In the genomic region with DNA sequence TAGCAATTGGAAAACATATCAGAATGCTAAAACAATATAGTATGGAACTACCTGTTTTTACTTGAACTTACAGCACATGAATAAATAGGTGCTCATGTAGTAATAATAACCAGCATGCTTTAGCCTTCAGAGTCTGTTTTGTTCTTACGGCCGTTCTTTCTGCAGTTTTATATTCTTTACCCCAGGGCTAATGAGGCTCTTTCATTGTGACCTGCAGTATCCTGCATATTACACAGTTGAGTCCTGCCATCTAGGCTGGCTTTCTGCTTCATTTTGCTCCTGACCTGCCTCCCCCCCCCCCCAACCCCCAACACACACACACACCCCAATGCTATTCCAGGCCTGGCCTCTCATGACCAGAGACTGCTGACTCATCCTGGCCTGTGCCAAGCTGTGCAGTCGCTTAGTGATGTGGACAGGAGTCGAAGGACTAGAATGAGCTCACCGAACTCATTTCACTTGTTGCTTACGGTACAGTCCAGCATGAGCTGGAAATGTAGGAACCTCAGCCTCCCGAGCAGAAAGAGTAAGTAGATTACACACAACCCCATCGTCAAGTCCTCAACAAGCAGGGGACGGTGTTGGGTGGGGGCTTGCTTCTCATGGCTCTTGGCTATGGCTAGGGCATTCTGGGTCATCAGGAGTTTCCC, we compare ENCODE assay signal across 8 mouse cellular contexts.
DNase-seq lines count a peak whose midpoint lies in the region; ATAC-seq and TF ChIP-seq lines count a peak whose summit lies in the region.

No protein-coding gene starts in this region.

- no peaks in the 10 kb centered on the region for H3K9me3 ChIP-seq in forebrain, embryonic 13.5 days (replicated peaks)
- H3K9me3 ChIP-seq in limb, embryonic 15.5 days, result no peaks in the 10 kb centered on the region

- no peak for TF ChIP-seq CTCF in Patski (IDR thresholded peaks at IDR 0.05)

- CTCF ChIA-PET in Patski (lab: Charles Lee), result interaction anchor here (0.7 to 2.3 kb wide), 4 partner anchors 17 to 187 kb away, joined by 3 to 6 read pairs (median 4); no protein-coding TSS in a partner anchor

- no peaks in the 10 kb centered on the region for H3K36me3 ChIP-seq in forebrain, embryonic 13.5 days (ENCODE audit: poor library complexity, severe bottlenecking)
- no peaks in the 10 kb centered on the region for H3K36me3 ChIP-seq in limb, embryonic 15.5 days

- intact Hi-C loops in heart, postnatal 25 days (cut with DNase I), result loop anchor here (2.0 to 10.0 kb wide), 4 partner anchors 28 to 488 kb away; a partner anchor contains a TSS

- 73% methylated on average over 9 of the region's 9 CpGs for WGBS in forebrain, embryonic 13.5 days
- WGBS in limb, embryonic 15.5 days, result 62% methylated on average over 9 of the region's 9 CpGs

- POLR2A ChIA-PET in Patski (lab: Charles Lee), result interaction anchor here (0.7 kb wide), 1 partner anchor 66 kb away, joined by 6 read pairs; no protein-coding TSS in a partner anchor

- no peak overlapping the region for H3K4me2 ChIP-seq in forebrain, embryonic 13.5 days
- no peak overlapping the region for H3K4me2 ChIP-seq in limb, embryonic 15.5 days

- H3K4me1 ChIP-seq in forebrain, embryonic 13.5 days, result peaks cover 15% of the 10 kb centered on the region
- peaks cover 12% of the 10 kb centered on the region for H3K4me1 ChIP-seq in limb, embryonic 15.5 days

- peak; percentile 92 for ATAC-seq in Patski
- ATAC-seq in forebrain, embryonic 13.5 days, result peak; percentile 55; the same call in 1 of the 2 replicates
- ATAC-seq in limb, embryonic 15.5 days (ENCODE audit: insufficient number of reproducible peaks, low FRiP score, low TSS enrichment, low read depth), result no peak

- in situ Hi-C loops in Patski (cut with MboI; ENCODE audit: low pct_unique_long_range_greater_than_20kb), result loop anchor here (25.0 kb wide), 1 partner anchor 450 kb away; no protein-coding TSS in a partner anchor

- H3K4me3 ChIP-seq in forebrain, embryonic 13.5 days, result no peak overlapping the region
- no peak overlapping the region for H3K4me3 ChIP-seq in limb, embryonic 15.5 days

- H3K27me3 ChIP-seq in Patski, result no peaks in the 10 kb centered on the region
- H3K27me3 ChIP-seq in forebrain, embryonic 13.5 days, result no peaks in the 10 kb centered on the region
- H3K27me3 ChIP-seq in limb, embryonic 15.5 days, result no peaks in the 10 kb centered on the region

- no peak overlapping the region for H3K9ac ChIP-seq in forebrain, embryonic 13.5 days
- no peak overlapping the region for H3K9ac ChIP-seq in limb, embryonic 15.5 days

- H3K27ac ChIP-seq in forebrain, embryonic 13.5 days, result no peak overlapping the region
- peak overlapping the region; percentile 8; the same call in 1 of the 2 replicates for H3K27ac ChIP-seq in limb, embryonic 15.5 days

- peak; percentile 32 for DNase-seq in embryo, embryonic 10 days (ENCODE audit: low spot score)
- DNase-seq in embryo, embryonic 10.5 days (ENCODE audit: low spot score), result no peak
- peak; percentile 83 for DNase-seq in Patski (ENCODE audit: low read depth, low spot score)
- peak; percentile 78 for DNase-seq in heart, postnatal 25 days (ENCODE audit: low spot score)
- peak; percentile 70 for DNase-seq in ovary, postnatal 36 days (ENCODE audit: low spot score)
- DNase-seq in natural killer cell, adult 2 months (ENCODE audit: low spot score in 2 of 2), result no peak

Comparison
In these comparisons a context has a peak if more than half of its experiments do, and no peak if none do; other contexts are left out.
1. DNase-seq: peak in embryo, embryonic 10 days (single experiment), Patski (single experiment), heart, postnatal 25 days (single experiment) and ovary, postnatal 36 days (single experiment); none in embryo, embryonic 10.5 days (single experiment) and natural killer cell, adult 2 months (0 of 2).